Mouse (Mus musculus): ENCODE measurements at regions not wholly inside any gene's neighbourhood (a gene's known extent, or its start where the extent isn't known, plus 50 kb on each side); places are given as distances from the start of the nearest gene placed in this dataset.

GRCm38 (mm10) chr11:19714888-19715595, 209.1 kb upstream of the Spred2 start:
- Histone ChIP-seq H3K27ac (replicated peaks; ENCODE audit: low read depth, low read length) (no peak overlapping the region), H3K27me3 (ENCODE audit: control insufficient read depth, insufficient read depth, low read length) (no peaks in the 10 kb centered on the region), H3K4me3 (replicated peaks; ENCODE audit: low read length) (no peak overlapping the region), H3K4me1 (ENCODE audit: control insufficient read depth, insufficient read depth, low read length) (peaks cover 2% of the 10 kb centered on the region; the same call in 1 of the 2 replicates), H3K4me2 (replicated peaks; ENCODE audit: low read depth, low read length, severe bottlenecking) (no peak overlapping the region), H3K9ac (ENCODE audit: low read depth, low read length, severe bottlenecking) (no peak overlapping the region), H3K9me3 (ENCODE audit: control insufficient read depth, low read length) (no peaks in the 10 kb centered on the region), H3K36me3 (ENCODE audit: control insufficient read depth, insufficient read depth, low read length) (no peaks in the 10 kb centered on the region)
- no peak for TF ChIP-seq POLR2A (IDR thresholded peaks at IDR 0.05; ENCODE audit: borderline replicate concordance, extremely low read depth, insufficient read depth, insufficient read length)
- no peak for ATAC-seq (ENCODE audit: low FRiP score, low read depth)
- WGBS = 24% methylated on average over 8 of the region's 8 CpGs
- DNase-seq (ENCODE audit: low spot score) = no peak

DNA sequence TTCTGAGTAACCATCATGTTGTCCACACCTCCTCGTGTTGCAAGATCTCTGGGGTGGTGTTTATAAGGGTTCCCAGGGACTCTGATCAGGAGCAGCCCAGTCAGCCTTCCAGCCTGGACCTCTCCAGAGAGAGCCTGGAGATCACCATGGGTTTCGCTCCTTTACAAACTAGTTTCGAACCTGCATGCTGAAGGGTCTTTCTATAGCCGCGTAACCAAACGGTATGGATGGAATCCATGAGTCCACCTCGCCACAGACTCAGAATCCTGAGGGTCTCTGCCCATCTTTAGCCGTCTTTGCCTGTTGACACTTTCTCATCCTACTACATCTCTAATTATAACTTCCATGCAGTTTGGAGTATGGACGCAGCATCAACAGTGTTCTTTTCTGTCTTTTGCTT, 206.0 kb upstream of the Spred2 start:
- Histone ChIP-seq H3K4me2 (replicated peaks; ENCODE audit: low read depth, low read length, severe bottlenecking) (no peak overlapping the region), H3K9ac (ENCODE audit: low read depth, low read length, severe bottlenecking) (no peak overlapping the region), H3K27ac (replicated peaks; ENCODE audit: low read depth, low read length) (no peak overlapping the region), H3K9me3 (ENCODE audit: control insufficient read depth, low read length) (no peaks in the 10 kb centered on the region), H3K36me3 (ENCODE audit: control insufficient read depth, insufficient read depth, low read length) (no peaks in the 10 kb centered on the region), H3K4me3 (replicated peaks; ENCODE audit: low read length) (no peak overlapping the region), H3K4me1 (ENCODE audit: control insufficient read depth, insufficient read depth, low read length) (peaks cover 2% of the 10 kb centered on the region; the same call in 1 of the 2 replicates), H3K27me3 (ENCODE audit: control insufficient read depth, insufficient read depth, low read length) (no peaks in the 10 kb centered on the region)
- DNase-seq (ENCODE audit: low spot score) (no peak), ATAC-seq (ENCODE audit: low FRiP score, low read depth) (no peak)
- TF ChIP-seq POLR2A (IDR thresholded peaks at IDR 0.05; ENCODE audit: borderline replicate concordance, extremely low read depth, insufficient read depth, insufficient read length) = no peak
- WGBS = 92% methylated on average over 9 of the region's 9 CpGs

DNA sequence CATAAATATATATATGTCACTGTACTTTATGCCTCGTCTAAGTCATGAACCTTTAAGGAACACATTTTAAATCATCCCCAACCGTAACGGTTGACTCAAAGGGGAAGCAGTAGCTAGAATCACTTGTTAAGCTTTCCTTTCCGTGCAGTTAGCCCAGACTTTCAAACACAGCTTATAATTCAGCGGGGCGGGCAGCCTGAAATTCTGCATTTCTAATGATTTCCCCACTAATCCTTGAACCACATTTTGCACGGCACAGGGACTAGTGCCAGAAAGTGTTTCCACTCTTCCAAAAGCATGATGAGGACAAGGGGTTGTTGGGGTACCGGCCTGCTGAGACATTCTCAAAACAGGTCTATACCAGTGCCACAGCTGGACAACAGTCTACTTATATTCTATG, 195.1 kb upstream of the Spred2 start:
- Histone ChIP-seq H3K4me3 (replicated peaks; ENCODE audit: low read length) (no peak overlapping the region), H3K27me3 (ENCODE audit: control insufficient read depth, insufficient read depth, low read length) (no peaks in the 10 kb centered on the region), H3K27ac (replicated peaks; ENCODE audit: low read depth, low read length) (no peak overlapping the region), H3K4me2 (replicated peaks; ENCODE audit: low read depth, low read length, severe bottlenecking) (no peak overlapping the region), H3K4me1 (ENCODE audit: control insufficient read depth, insufficient read depth, low read length) (no peaks in the 10 kb centered on the region), H3K9me3 (ENCODE audit: control insufficient read depth, low read length) (no peaks in the 10 kb centered on the region), H3K9ac (ENCODE audit: low read depth, low read length, severe bottlenecking) (no peak overlapping the region), H3K36me3 (ENCODE audit: control insufficient read depth, insufficient read depth, low read length) (no peaks in the 10 kb centered on the region)
- WGBS = 87% methylated on average over 8 of the region's 8 CpGs
- TF ChIP-seq POLR2A (IDR thresholded peaks at IDR 0.05; ENCODE audit: borderline replicate concordance, extremely low read depth, insufficient read depth, insufficient read length) = no peak
- ATAC-seq (ENCODE audit: low FRiP score, low read depth) (no peak), DNase-seq (ENCODE audit: low spot score) (no peak)

DNA sequence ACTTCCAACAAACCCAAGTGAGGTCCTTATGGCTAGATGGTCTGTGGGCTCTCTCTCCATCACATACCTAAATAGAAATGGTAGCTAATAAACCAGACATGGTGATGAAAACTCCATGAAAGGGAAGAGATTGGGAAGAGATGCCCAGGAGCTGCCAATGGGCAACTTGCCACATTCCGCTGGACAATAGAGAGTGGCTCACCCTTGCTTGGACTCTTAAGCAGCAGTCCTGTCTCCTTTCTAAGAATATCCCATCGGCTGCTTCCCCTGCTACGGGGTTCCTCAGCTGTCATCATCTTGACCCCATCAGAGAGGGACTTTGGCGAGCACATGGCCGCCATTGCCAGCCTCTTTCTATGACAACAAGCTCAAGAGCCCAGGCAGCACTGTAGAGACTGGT, 193.4 kb upstream of the Spred2 start:
- ATAC-seq (ENCODE audit: low FRiP score, low read depth) (no peak), DNase-seq (ENCODE audit: low spot score) (no peak)
- no peak overlapping the region for H3K4me3 ChIP-seq (replicated peaks; ENCODE audit: low read length)
- H3K9me3 ChIP-seq (ENCODE audit: control insufficient read depth, low read length) = no peaks in the 10 kb centered on the region
- no peak overlapping the region for H3K27ac ChIP-seq (replicated peaks; ENCODE audit: low read depth, low read length)
- WGBS = 91% methylated on average over 5 of the region's 5 CpGs
- no peak overlapping the region for H3K9ac ChIP-seq (ENCODE audit: low read depth, low read length, severe bottlenecking)
- no peaks in the 10 kb centered on the region for H3K4me1 ChIP-seq (ENCODE audit: control insufficient read depth, insufficient read depth, low read length)
- no peaks in the 10 kb centered on the region for H3K36me3 ChIP-seq (ENCODE audit: control insufficient read depth, insufficient read depth, low read length)
- H3K27me3 ChIP-seq (ENCODE audit: control insufficient read depth, insufficient read depth, low read length) = no peaks in the 10 kb centered on the region
- no peak overlapping the region for H3K4me2 ChIP-seq (replicated peaks; ENCODE audit: low read depth, low read length, severe bottlenecking)
- no peak for TF ChIP-seq POLR2A (IDR thresholded peaks at IDR 0.05; ENCODE audit: borderline replicate concordance, extremely low read depth, insufficient read depth, insufficient read length)

DNA sequence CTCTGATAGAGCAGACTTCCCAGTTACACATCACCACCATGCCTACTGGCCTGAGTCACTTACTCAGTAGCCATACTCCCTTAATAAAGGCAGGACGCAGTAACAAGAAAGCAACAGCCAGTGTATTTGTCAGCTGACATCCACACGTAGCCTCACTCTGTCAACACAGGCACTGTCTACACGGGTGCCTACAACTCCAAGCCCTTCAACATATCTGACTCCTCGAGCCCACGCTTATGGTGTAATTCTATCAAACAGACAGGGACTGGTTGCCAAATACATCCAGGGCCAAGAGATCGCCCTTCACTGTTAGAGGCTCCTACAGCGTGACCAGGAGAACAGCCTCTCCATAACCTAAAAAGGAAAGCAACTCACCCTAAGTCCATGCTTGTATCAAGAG, 188.1 kb upstream of the Spred2 start:
- Histone ChIP-seq H3K9ac (ENCODE audit: low read depth, low read length, severe bottlenecking) (no peak overlapping the region), H3K4me1 (ENCODE audit: control insufficient read depth, insufficient read depth, low read length) (peaks cover 28% of the 10 kb centered on the region), H3K4me2 (replicated peaks; ENCODE audit: low read depth, low read length, severe bottlenecking) (no peak overlapping the region), H3K27me3 (ENCODE audit: control insufficient read depth, insufficient read depth, low read length) (no peaks in the 10 kb centered on the region), H3K27ac (replicated peaks; ENCODE audit: low read depth, low read length) (no peak overlapping the region), H3K36me3 (ENCODE audit: control insufficient read depth, insufficient read depth, low read length) (no peaks in the 10 kb centered on the region), H3K4me3 (replicated peaks; ENCODE audit: low read length) (no peak overlapping the region), H3K9me3 (ENCODE audit: control insufficient read depth, low read length) (no peaks in the 10 kb centered on the region)
- WGBS = 81% methylated on average over 7 of the region's 7 CpGs
- no peak for ATAC-seq (ENCODE audit: low FRiP score, low read depth)
- no peak for TF ChIP-seq POLR2A (IDR thresholded peaks at IDR 0.05; ENCODE audit: borderline replicate concordance, extremely low read depth, insufficient read depth, insufficient read length)
- no peak for DNase-seq (ENCODE audit: low spot score)
